In genomic region chr16:96151551-96151950, GRCm38 (mm10) we compare ENCODE assay signal across 8 mouse cellular contexts. TPM values are rescaled to one million over a fixed set of nuclear protein-coding genes. Genes with fewer than 3 reads are reported as not detected.
DNase-seq lines count a peak whose midpoint lies in the region; ATAC-seq and TF ChIP-seq lines count a peak whose summit lies in the region.

No protein-coding gene starts in this region.

- H3K27ac ChIP-seq in embryonic facial prominence, embryonic 10.5 days (replicated peaks), result no peak overlapping the region
- H3K27ac ChIP-seq in liver, embryonic 13.5 days, result no peak overlapping the region
- no peak overlapping the region for H3K27ac ChIP-seq in neural tube, embryonic 12.5 days
- peak overlapping the region; percentile 70 for H3K27ac ChIP-seq in stomach, postnatal 0 days (replicated peaks)

- peaks cover 47% of the 10 kb centered on the region for H3K36me3 ChIP-seq in embryonic facial prominence, embryonic 10.5 days (replicated peaks)
- H3K36me3 ChIP-seq in liver, embryonic 13.5 days, result peaks cover 18% of the 10 kb centered on the region
- H3K36me3 ChIP-seq in neural tube, embryonic 12.5 days, result peaks cover 27% of the 10 kb centered on the region
- H3K36me3 ChIP-seq in stomach, postnatal 0 days (ENCODE audit: control insufficient read depth, insufficient read depth, low read length), result peaks cover 6% of the 10 kb centered on the region; the same call in 1 of the 2 replicates

- no peaks in the 10 kb centered on the region for H3K27me3 ChIP-seq in embryonic facial prominence, embryonic 10.5 days (replicated peaks; ENCODE audit: low read depth, poor library complexity, severe bottlenecking)
- no peaks in the 10 kb centered on the region for H3K27me3 ChIP-seq in liver, embryonic 13.5 days
- no peaks in the 10 kb centered on the region for H3K27me3 ChIP-seq in neural tube, embryonic 12.5 days (replicated peaks)
- no peaks in the 10 kb centered on the region for H3K27me3 ChIP-seq in stomach, postnatal 0 days (ENCODE audit: control insufficient read depth, insufficient read depth, low read length)

- H3K9ac ChIP-seq in liver, embryonic 13.5 days, result no peak overlapping the region
- no peak overlapping the region for H3K9ac ChIP-seq in neural tube, embryonic 12.5 days
- 0 out of 2 replicates have a peak overlapping the region, but pooled peaks have one; percentile 23 for H3K9ac ChIP-seq in stomach, postnatal 0 days (ENCODE audit: low read length)

- TF ChIP-seq EP300 in stomach, postnatal 0 days (optimal IDR thresholded peaks at IDR 0.05), result no peak

- H3K4me2 ChIP-seq in liver, embryonic 13.5 days, result no peak overlapping the region
- H3K4me2 ChIP-seq in neural tube, embryonic 12.5 days (replicated peaks), result no peak overlapping the region
- H3K4me2 ChIP-seq in stomach, postnatal 0 days (replicated peaks; ENCODE audit: low read depth), result 0 out of 2 replicates have a peak overlapping the region, but pooled peaks have one; percentile 1

- peak; percentile 95 for TF ChIP-seq CTCF in stomach, postnatal 0 days (IDR thresholded peaks at IDR 0.05; ENCODE audit: low read depth)

- H3K9me3 ChIP-seq in embryonic facial prominence, embryonic 10.5 days, result no peaks in the 10 kb centered on the region
- H3K9me3 ChIP-seq in liver, embryonic 13.5 days (replicated peaks), result no peaks in the 10 kb centered on the region
- no peaks in the 10 kb centered on the region for H3K9me3 ChIP-seq in neural tube, embryonic 12.5 days
- no peaks in the 10 kb centered on the region for H3K9me3 ChIP-seq in stomach, postnatal 0 days (ENCODE audit: control insufficient read depth, low read length)

- 26% methylated on average over 9 of the region's 9 CpGs for WGBS in embryonic facial prominence, embryonic 10.5 days
- 26% methylated on average over 9 of the region's 9 CpGs for WGBS in liver, embryonic 13.5 days (ENCODE audit: insufficient replicate concordance)
- 27% methylated on average over 9 of the region's 9 CpGs for WGBS in neural tube, embryonic 12.5 days
- 19% methylated on average over 9 of the region's 9 CpGs for WGBS in stomach, postnatal 0 days

- peaks cover 10% of the 10 kb centered on the region for H3K4me1 ChIP-seq in embryonic facial prominence, embryonic 10.5 days
- peaks cover 34% of the 10 kb centered on the region for H3K4me1 ChIP-seq in liver, embryonic 13.5 days (replicated peaks)
- peaks cover under 1% of the 10 kb centered on the region; the same call in 1 of the 2 replicates for H3K4me1 ChIP-seq in neural tube, embryonic 12.5 days
- peaks cover 10% of the 10 kb centered on the region; the same call in 1 of the 2 replicates for H3K4me1 ChIP-seq in stomach, postnatal 0 days (replicated peaks; ENCODE audit: control insufficient read depth, insufficient read depth)

- ATAC-seq in liver, embryonic 13.5 days (ENCODE audit: low read depth), result peak; percentile 37; the same call in 1 of the 2 replicates
- ATAC-seq in neural tube, embryonic 12.5 days (ENCODE audit: low FRiP score, low read depth), result peak; percentile 27; the same call in 1 of the 2 replicates
- peak; percentile 53 for ATAC-seq in stomach, postnatal 0 days (ENCODE audit: low FRiP score, low TSS enrichment)

- peak; percentile 36 for DNase-seq in 416B (ENCODE audit: low read depth)
- DNase-seq in adrenal gland, adult 18-20 months (ENCODE audit: low spot score in 2 of 2), result peak; percentile 73 to 78
- peak; percentile 86 for DNase-seq in embryonic facial prominence, embryonic 10.5 days (ENCODE audit: low spot score)
- DNase-seq in heart, adult 9 months (ENCODE audit: low spot score in 2 of 2), result peak; percentile 20 to 47
- peak; percentile 36 to 65 for DNase-seq in kidney, adult 8-10 months
- peak; percentile 48 for DNase-seq in liver, embryonic 13.5 days
- peak; percentile 85 for DNase-seq in stomach, postnatal 0 days (ENCODE audit: low spot score)

- H3K4me3 ChIP-seq in embryonic facial prominence, embryonic 10.5 days, result no peak overlapping the region
- H3K4me3 ChIP-seq in liver, embryonic 13.5 days (replicated peaks), result no peak overlapping the region
- no peak overlapping the region for H3K4me3 ChIP-seq in neural tube, embryonic 12.5 days
- H3K4me3 ChIP-seq in stomach, postnatal 0 days (ENCODE audit: low read depth, low read length), result no peak overlapping the region

RNA-seq across cellular contexts. Expression of gene Wrb, which starts 6.3 kb away (rescaled TPM):
- total RNA-seq in adrenal gland, adult 18-20 months (2021), result 10 to 100 TPM; 32.5 to 33.0 TPM
- 86.2 and 94.3 TPM in 2 replicates for polyA plus RNA-seq in embryonic facial prominence, embryonic 10.5 days (2016; fragmentation: Nextera tagmentation; extraction: Ambion mirVana)
- polyA plus RNA-seq in liver, embryonic 13.5 days (2015; fragmentation: Nextera tagmentation; extraction: Ambion mirVana), result 19.1 and 22.4 TPM in 2 replicates
- polyA plus RNA-seq in neural tube, embryonic 12.5 days (2016; fragmentation: Nextera tagmentation; extraction: Ambion mirVana), result 120 and 123 TPM in 2 replicates
- polyA plus RNA-seq in stomach, postnatal 0 days (2015; fragmentation: Nextera tagmentation; extraction: Ambion mirVana), result 29.9 and 33.1 TPM in 2 replicates

RNA-seq across cellular contexts. Expression of gene Hmgn1, which starts 24.0 kb away (rescaled TPM):
- 100 to 1,000 TPM; 209 to 228 TPM for total RNA-seq in adrenal gland, adult 18-20 months (2021)
- polyA plus RNA-seq in embryonic facial prominence, embryonic 10.5 days (2016; fragmentation: Nextera tagmentation; extraction: Ambion mirVana), result 895 and 901 TPM in 2 replicates
- polyA plus RNA-seq in liver, embryonic 13.5 days (2015; fragmentation: Nextera tagmentation; extraction: Ambion mirVana), result 173 and 234 TPM in 2 replicates
- polyA plus RNA-seq in neural tube, embryonic 12.5 days (2016; fragmentation: Nextera tagmentation; extraction: Ambion mirVana), result 680 and 694 TPM in 2 replicates
- 334 and 365 TPM in 2 replicates for polyA plus RNA-seq in stomach, postnatal 0 days (2015; fragmentation: Nextera tagmentation; extraction: Ambion mirVana)

RNA-seq across cellular contexts. Expression of gene Lca5l, which starts 40.5 kb away (rescaled TPM):
- total RNA-seq in adrenal gland, adult 18-20 months (2021), result 1 to 10 TPM; 1.0 to 1.4 TPM
- polyA plus RNA-seq in embryonic facial prominence, embryonic 10.5 days (2016; fragmentation: Nextera tagmentation; extraction: Ambion mirVana), result 0.80 and 0.85 TPM in 2 replicates
- polyA plus RNA-seq in liver, embryonic 13.5 days (2015; fragmentation: Nextera tagmentation; extraction: Ambion mirVana), result 0.13 and 0.21 TPM in 2 replicates
- 1.6 and 1.7 TPM in 2 replicates for polyA plus RNA-seq in neural tube, embryonic 12.5 days (2016; fragmentation: Nextera tagmentation; extraction: Ambion mirVana)
- polyA plus RNA-seq in stomach, postnatal 0 days (2015; fragmentation: Nextera tagmentation; extraction: Ambion mirVana), result 1.1 and 1.4 TPM in 2 replicates

RNA-seq across cellular contexts. Expression of gene Sh3bgr, which starts 48.7 kb away (rescaled TPM):
- total RNA-seq in adrenal gland, adult 18-20 months (2021), result 10 to 100 TPM; 18.5 to 30.4 TPM
- polyA plus RNA-seq in embryonic facial prominence, embryonic 10.5 days (2016; fragmentation: Nextera tagmentation; extraction: Ambion mirVana), result 1.5 and 1.7 TPM in 2 replicates
- polyA plus RNA-seq in liver, embryonic 13.5 days (2015; fragmentation: Nextera tagmentation; extraction: Ambion mirVana), result 1.2 and 1.5 TPM in 2 replicates
- 2.5 and 4.6 TPM in 2 replicates for polyA plus RNA-seq in neural tube, embryonic 12.5 days (2016; fragmentation: Nextera tagmentation; extraction: Ambion mirVana)
- polyA plus RNA-seq in stomach, postnatal 0 days (2015; fragmentation: Nextera tagmentation; extraction: Ambion mirVana), result 32.1 and 35.6 TPM in 2 replicates

Comparison
In these comparisons a context has a peak if more than half of its experiments do, and no peak if none do; other contexts are left out.
1. DNase-seq: peak in every context shown above with its lines; median percentile 86 in embryonic facial prominence, embryonic 10.5 days; 85 in stomach, postnatal 0 days; 76 in adrenal gland, adult 18-20 months; 50 in kidney, adult 8-10 months; 48 in liver, embryonic 13.5 days; 36 in 416B; 34 in heart, adult 9 months.